Mouse (Mus musculus) kidney, adult 2 months (tissue): ENCODE results near the gene Cracr2a. TPM values are rescaled to one million over a fixed set of nuclear protein-coding genes. Genes with fewer than 3 reads are reported as not detected.
A peak's percentile ranks its signal among the peaks of the same experiment; 100 is the strongest.

ENCODE experiments used
- DNase-seq: peaks from one replicate; pipeline ENCODE4 v3.0.0; 2021
- H3K27ac ChIP-seq: fragments of 200-500 bp; 2 replicates; pipeline ENCODE4 v1.5.1; 2012; ENCODE audit warnings: low read depth, low read length, control low read depth, inconsistent platforms; ENCODE audit not compliant: insufficient read depth
- H3K27me3 ChIP-seq: fragments of 200-500 bp; replicated peaks from 2 replicates; pipeline ENCODE4 v1.6.1; 2012; ENCODE audit warnings: mild to moderate bottlenecking, moderate library complexity, low read length, inconsistent platforms; ENCODE audit not compliant: control insufficient read depth, insufficient read depth
- H3K36me3 ChIP-seq: fragments of 200-500 bp; 2 replicates; pipeline ENCODE4 v1.6.1; 2012; ENCODE audit warnings: mild to moderate bottlenecking, moderate library complexity, low read length, inconsistent platforms; ENCODE audit not compliant: control insufficient read depth, insufficient read depth
- H3K4me1 ChIP-seq: fragments of 200-500 bp; 2 replicates; pipeline ENCODE4 v1.6.1; 2011; ENCODE audit warnings: low read length; ENCODE audit not compliant: control insufficient read depth, insufficient read depth
- H3K4me3 ChIP-seq: fragments of 200-500 bp; 2 replicates; pipeline ENCODE4 v1.5.1; 2011; ENCODE audit warnings: mild to moderate bottlenecking, low read depth, low read length, control low read depth; ENCODE audit not compliant: insufficient read depth
- CTCF ChIP-seq: fragments of 200-500 bp; conservative IDR thresholded peaks from 2 replicates; pipeline ENCODE4 v1.5.1; 2011; ENCODE audit warnings: low read depth, mild to moderate bottlenecking, control low read depth, low read length, moderate library complexity, mixed read lengths; ENCODE audit not compliant: insufficient read depth, insufficient read length
- POLR2A ChIP-seq: fragments of 200-500 bp; IDR thresholded peaks from one replicate; pipeline ENCODE4 v1.6.1; 2011; ENCODE audit warnings: low read depth, low read length, control low read depth
- WGBS: fragments of 180-500 bp; shearing (Covaris S2); methylation state at CpG from one replicate; pipeline ENCODE4 v1.1.7; 2018; 5-methylcytosine and 5-hydroxymethylcytosine counted together
- polyA plus RNA-seq: library from polyadenylated mRNA; depleted of rRNA; stranded (reverse); fragments of >200 nt; gene quantifications from 2 replicates; pipeline ENCODE4 v1.2.3, GENCODE M21; 2012

The Cracr2a gene
- polyA plus RNA-seq, 1 experiment, result 0.59 TPM

DNA sequence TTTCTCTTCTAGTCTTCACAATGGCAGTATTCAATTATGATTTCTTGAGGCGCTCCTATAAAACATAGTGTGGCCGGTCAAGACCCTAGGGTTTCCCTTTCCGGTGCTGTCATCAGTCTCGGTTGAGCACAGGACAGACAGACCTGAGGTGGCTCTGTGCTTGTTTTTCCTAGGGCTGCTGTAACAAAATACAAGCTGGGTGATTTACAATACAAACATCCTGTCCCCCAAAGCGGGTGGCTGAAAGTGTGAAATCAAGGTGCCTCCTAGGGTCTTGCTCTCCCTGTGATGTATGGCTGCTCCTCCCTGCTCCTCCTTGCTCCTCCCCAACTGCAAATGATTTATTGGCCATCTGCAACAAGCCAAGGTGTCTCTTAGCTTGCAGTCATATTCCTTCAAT lies 17.7 kb downstream of the Cracr2a start:
- no peak overlapping the region for H3K4me3 ChIP-seq
- no peak overlapping the region for H3K27ac ChIP-seq
- no peaks in the 10 kb centered on the region for H3K27me3 ChIP-seq
- H3K4me1 ChIP-seq, result no peaks in the 10 kb centered on the region
- TF ChIP-seq CTCF, result no peak
- no peak for TF ChIP-seq POLR2A
- 24% methylated on average over 5 of the region's 5 CpGs for WGBS
- DNase-seq, result peak; percentile 4
- H3K36me3 ChIP-seq, result no peaks in the 10 kb centered on the region

- WGBS, result 45% methylated on average over 12 of the region's 12 CpGs
- no peak for TF ChIP-seq POLR2A
- Histone ChIP-seq H3K27ac (no peak overlapping the region), H3K27me3 (no peaks in the 10 kb centered on the region), H3K36me3 (no peaks in the 10 kb centered on the region), H3K4me1 (no peaks in the 10 kb centered on the region), H3K4me3 (peak overlapping the region; percentile 19; the same call in 1 of the 2 replicates)
- DNase-seq, result no peak
These were observed 20.8 kb downstream of the Cracr2a start for GRCm38 (mm10) chr6:127581915-127582314.

- no peak for TF ChIP-seq POLR2A
- TF ChIP-seq CTCF, result peak; percentile 68
- WGBS, result 5% methylated on average over 15 of the region's 15 CpGs
- peak overlapping the region; percentile 19; the same call in 1 of the 2 replicates for H3K4me3 ChIP-seq
- no peak overlapping the region for H3K27ac ChIP-seq
- no peaks in the 10 kb centered on the region for H3K27me3 ChIP-seq
- H3K4me1 ChIP-seq, result no peaks in the 10 kb centered on the region
- no peaks in the 10 kb centered on the region for H3K36me3 ChIP-seq
- DNase-seq, result peak; percentile 80
These were observed 21.4 kb downstream of the Cracr2a start for GRCm38 (mm10) chr6:127582391-127583176.

- DNase-seq, result no peak
- H3K27ac ChIP-seq, result no peak overlapping the region
- no peak for TF ChIP-seq POLR2A
- no peak for TF ChIP-seq CTCF
- 84% methylated on average over 3 of the region's 3 CpGs for WGBS
- no peaks in the 10 kb centered on the region for H3K4me1 ChIP-seq
- H3K27me3 ChIP-seq, result no peaks in the 10 kb centered on the region
- H3K4me3 ChIP-seq, result no peak overlapping the region
- H3K36me3 ChIP-seq, result no peaks in the 10 kb centered on the region
These were observed 30.3 kb downstream of the Cracr2a start for GRCm38 (mm10) chr6:127591467-127591866.

DNA sequence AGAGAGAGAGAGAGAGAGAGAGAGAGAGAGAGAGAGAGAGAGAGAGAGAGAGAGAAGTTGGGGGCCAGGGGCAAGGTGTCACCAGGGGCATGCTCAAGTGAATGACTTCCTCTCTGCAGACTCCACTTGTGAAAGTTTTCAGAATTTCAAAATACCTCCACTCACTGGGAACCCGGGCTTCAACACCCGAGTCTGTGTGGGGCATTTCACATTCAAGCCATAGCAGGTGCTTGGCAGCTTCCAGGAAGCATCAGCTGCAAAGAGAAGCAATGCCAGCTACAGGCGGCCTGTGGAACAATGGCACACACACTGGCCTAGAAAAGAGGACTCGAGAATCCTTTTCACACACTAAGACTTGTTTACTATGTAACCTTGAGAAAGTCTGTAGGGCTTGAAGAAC lies 32.3 kb downstream of the Cracr2a start:
- H3K27ac ChIP-seq, result no peak overlapping the region

GRCm38 (mm10) chr6:127599280-127599679 lies 38.1 kb downstream of the Cracr2a start:
- H3K27me3 ChIP-seq, result no peaks in the 10 kb centered on the region
- TF ChIP-seq CTCF (no peak), POLR2A (no peak)
- no peak for DNase-seq

More for the DNA sequence above, 32.3 kb downstream of the Cracr2a start:
- Histone ChIP-seq H3K4me1 (no peaks in the 10 kb centered on the region), H3K4me3 (no peak overlapping the region), H3K36me3 (no peaks in the 10 kb centered on the region), H3K27me3 (no peaks in the 10 kb centered on the region)
- DNase-seq, result no peak
- WGBS, result 72% methylated on average over 4 of the region's 4 CpGs
- TF ChIP-seq POLR2A (no peak), CTCF (no peak)

DNA sequence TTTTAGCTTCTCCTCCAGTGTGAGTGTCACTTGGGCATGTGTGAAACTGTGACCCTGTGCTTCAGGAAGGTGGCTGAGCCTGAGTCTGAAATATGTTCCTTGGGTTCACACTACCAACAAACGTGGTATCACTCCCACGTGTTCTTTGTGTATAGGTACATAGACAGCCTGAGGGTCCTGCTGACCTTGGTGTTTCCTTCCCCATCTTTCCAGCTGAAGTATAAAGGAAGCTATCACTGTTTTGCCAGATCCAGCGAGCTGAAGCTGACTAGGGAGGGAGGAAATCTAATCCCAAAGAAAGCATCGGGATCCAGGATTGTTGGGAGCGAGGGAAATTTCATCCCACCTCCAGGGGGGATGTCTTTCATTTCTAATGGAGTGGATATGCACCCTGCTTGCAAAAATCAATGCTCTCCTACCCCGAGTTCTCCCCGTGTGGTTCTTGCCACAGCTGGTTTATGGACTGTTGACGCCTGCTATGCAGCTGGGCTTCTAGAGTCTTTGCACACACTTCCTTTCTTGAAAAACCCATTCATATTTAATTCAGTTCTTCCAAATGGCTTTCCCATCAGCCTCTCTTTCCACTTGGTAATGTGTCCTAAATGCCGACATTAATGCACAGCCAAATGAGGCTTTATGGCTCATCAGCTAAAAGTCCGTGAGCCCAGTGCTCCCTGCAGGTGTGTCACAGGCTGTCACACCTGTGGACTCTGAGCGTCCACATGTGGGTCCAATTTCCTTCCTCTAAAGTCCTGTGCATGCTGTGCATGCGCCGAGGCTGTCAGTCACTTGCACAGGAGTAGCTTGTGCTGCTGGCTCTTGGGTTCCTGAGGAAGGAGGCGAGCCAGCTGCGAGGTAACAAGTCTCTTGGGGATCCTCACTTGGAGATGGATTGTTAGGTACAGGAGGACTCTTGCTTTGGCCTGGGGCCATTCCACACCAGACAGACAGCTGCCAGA lies 44.2 kb downstream of the Cracr2a start:
- no peak for DNase-seq
- TF ChIP-seq POLR2A (no peak), CTCF (no peak)
- H3K4me3 ChIP-seq, result no peak overlapping the region
- H3K27ac ChIP-seq, result no peak overlapping the region
- H3K4me1 ChIP-seq, result no peaks in the 10 kb centered on the region
- 39% methylated on average over 15 of the region's 15 CpGs for WGBS
- H3K36me3 ChIP-seq, result no peaks in the 10 kb centered on the region
- no peaks in the 10 kb centered on the region for H3K27me3 ChIP-seq

More at GRCm38 (mm10) chr6:127599280-127599679, 38.1 kb downstream of the Cracr2a start:
- no peak overlapping the region for H3K27ac ChIP-seq
- 62% methylated on average over 6 of the region's 6 CpGs for WGBS
- H3K4me1 ChIP-seq, result no peaks in the 10 kb centered on the region
- H3K36me3 ChIP-seq, result no peaks in the 10 kb centered on the region
- H3K4me3 ChIP-seq, result no peak overlapping the region
